Mouse (Mus musculus): ENCODE data around the gene Mrap. TPM values are rescaled to one million over a fixed set of nuclear protein-coding genes. Genes with fewer than 3 reads are reported as not detected.

Mrap gene
- polyA plus RNA-seq (2015; fragmentation: Nextera tagmentation; extraction: Ambion mirVana): 0.45 TPM in 1 of 2 replicates, not detected in the other

- Histone ChIP-seq H3K9ac (no peak within 1 kb of the TSS), H3K27me3 (no peaks in the 10 kb centered on the region), H3K4me1 (peaks cover 14% of the 10 kb centered on the region), H3K27ac (no peak within 1 kb of the TSS), H3K36me3 (no peaks in the 10 kb centered on the region), H3K9me3 (no peaks in the 10 kb centered on the region), H3K4me2 (no peak within 1 kb of the TSS), H3K4me3 (no peak within 1 kb of the TSS)
- 83% methylated on average over 26 of the region's 26 CpGs for WGBS
- ATAC-seq (ENCODE audit: insufficient number of reproducible peaks, insufficient read depth, low FRiP score, low TSS enrichment, low read depth): no peak
Observed at GRCm38 (mm10) chr16:90738092-90738956, at the start of gene Mrap. Gene Mrap, plus strand, starts transcription at chr16:90738207.

GRCm38 (mm10) chr16:90692704-90693385, 45.2 kb upstream of the Mrap start:
- H3K4me1 ChIP-seq: peaks cover 5% of the 10 kb centered on the region; the same call in 1 of the 2 replicates
- peak overlapping the region; percentile 16; the same call in 1 of the 2 replicates for H3K27ac ChIP-seq
- no peaks in the 10 kb centered on the region for H3K27me3 ChIP-seq
- no peaks in the 10 kb centered on the region for H3K36me3 ChIP-seq
- H3K9me3 ChIP-seq: no peaks in the 10 kb centered on the region
- ATAC-seq (ENCODE audit: insufficient number of reproducible peaks, insufficient read depth, low FRiP score, low TSS enrichment, low read depth): no peak
- H3K4me3 ChIP-seq: no peak overlapping the region
- no peak overlapping the region for H3K9ac ChIP-seq
- H3K4me2 ChIP-seq: no peak overlapping the region
- WGBS: 65% methylated on average over 15 of the region's 15 CpGs

- Histone ChIP-seq H3K4me3 (no peak overlapping the region), H3K9me3 (no peaks in the 10 kb centered on the region), H3K27me3 (no peaks in the 10 kb centered on the region), H3K27ac (no peak overlapping the region), H3K9ac (no peak overlapping the region), H3K4me2 (no peak overlapping the region), H3K4me1 (peaks cover 5% of the 10 kb centered on the region; the same call in 1 of the 2 replicates), H3K36me3 (no peaks in the 10 kb centered on the region)
- WGBS: 92% methylated on average over 5 of the region's 5 CpGs
- no peak for ATAC-seq (ENCODE audit: insufficient number of reproducible peaks, insufficient read depth, low FRiP score, low TSS enrichment, low read depth)
Observed at GRCm38 (mm10) chr16:90693625-90694024, 44.4 kb upstream of the Mrap start.

GRCm38 (mm10) chr16:90694719-90695118, 43.3 kb upstream of the Mrap start:
- Histone ChIP-seq H3K9me3 (no peaks in the 10 kb centered on the region), H3K4me3 (no peak overlapping the region), H3K27ac (no peak overlapping the region), H3K4me1 (peaks cover 5% of the 10 kb centered on the region; the same call in 1 of the 2 replicates), H3K36me3 (no peaks in the 10 kb centered on the region), H3K9ac (no peak overlapping the region), H3K4me2 (no peak overlapping the region), H3K27me3 (no peaks in the 10 kb centered on the region)
- ATAC-seq (ENCODE audit: insufficient number of reproducible peaks, insufficient read depth, low FRiP score, low TSS enrichment, low read depth): no peak
- 71% methylated on average over 9 of the region's 9 CpGs for WGBS

- H3K4me3 ChIP-seq: no peak overlapping the region
- ATAC-seq (ENCODE audit: insufficient number of reproducible peaks, insufficient read depth, low FRiP score, low TSS enrichment, low read depth): no peak
- H3K27ac ChIP-seq: no peak overlapping the region
- peaks cover 5% of the 10 kb centered on the region; the same call in 1 of the 2 replicates for H3K4me1 ChIP-seq
- H3K36me3 ChIP-seq: no peaks in the 10 kb centered on the region
- 70% methylated on average over 10 of the region's 10 CpGs for WGBS
- H3K9me3 ChIP-seq: no peaks in the 10 kb centered on the region
- H3K9ac ChIP-seq: no peak overlapping the region
- no peaks in the 10 kb centered on the region for H3K27me3 ChIP-seq
- H3K4me2 ChIP-seq: no peak overlapping the region
Observed at GRCm38 (mm10) chr16:90695121-90695520, 42.9 kb upstream of the Mrap start.

- Histone ChIP-seq H3K4me3 (no peak overlapping the region), H3K4me1 (peaks cover 5% of the 10 kb centered on the region; the same call in 1 of the 2 replicates), H3K27ac (no peak overlapping the region), H3K9me3 (no peaks in the 10 kb centered on the region), H3K4me2 (no peak overlapping the region), H3K36me3 (no peaks in the 10 kb centered on the region), H3K27me3 (no peaks in the 10 kb centered on the region), H3K9ac (no peak overlapping the region)
- no peak for ATAC-seq (ENCODE audit: insufficient number of reproducible peaks, insufficient read depth, low FRiP score, low TSS enrichment, low read depth)
- 81% methylated on average over 9 of the region's 9 CpGs for WGBS
Observed at GRCm38 (mm10) chr16:90696306-90696705, 41.7 kb upstream of the Mrap start.

- no peaks in the 10 kb centered on the region for H3K27me3 ChIP-seq
- 69% methylated on average over 14 of the region's 14 CpGs for WGBS
- no peaks in the 10 kb centered on the region for H3K9me3 ChIP-seq
- H3K4me2 ChIP-seq: no peak overlapping the region
- H3K27ac ChIP-seq: no peak overlapping the region
- H3K4me3 ChIP-seq: no peak overlapping the region
- no peak for ATAC-seq (ENCODE audit: insufficient number of reproducible peaks, insufficient read depth, low FRiP score, low TSS enrichment, low read depth)
- no peak overlapping the region for H3K9ac ChIP-seq
- no peaks in the 10 kb centered on the region for H3K4me1 ChIP-seq
- no peaks in the 10 kb centered on the region for H3K36me3 ChIP-seq
Observed at GRCm38 (mm10) chr16:90699390-90699789, 38.6 kb upstream of the Mrap start.

- no peaks in the 10 kb centered on the region for H3K36me3 ChIP-seq
- 95% methylated on average over 2 of the region's 2 CpGs for WGBS
- H3K4me3 ChIP-seq: no peak overlapping the region
- no peaks in the 10 kb centered on the region for H3K9me3 ChIP-seq
- no peak overlapping the region for H3K4me2 ChIP-seq
- no peak overlapping the region for H3K9ac ChIP-seq
- H3K4me1 ChIP-seq: no peaks in the 10 kb centered on the region
- no peaks in the 10 kb centered on the region for H3K27me3 ChIP-seq
- H3K27ac ChIP-seq: no peak overlapping the region
- no peak for ATAC-seq (ENCODE audit: insufficient number of reproducible peaks, insufficient read depth, low FRiP score, low TSS enrichment, low read depth)
Observed at GRCm38 (mm10) chr16:90701541-90701940, 36.5 kb upstream of the Mrap start.

GRCm38 (mm10) chr16:90703646-90704045, 34.4 kb upstream of the Mrap start:
- H3K4me3 ChIP-seq: no peak overlapping the region
- H3K9ac ChIP-seq: no peak overlapping the region
- H3K27ac ChIP-seq: no peak overlapping the region
- WGBS: 5% methylated on average over 1 of the region's 1 CpGs
- no peaks in the 10 kb centered on the region for H3K4me1 ChIP-seq
- H3K27me3 ChIP-seq: no peaks in the 10 kb centered on the region
- no peaks in the 10 kb centered on the region for H3K36me3 ChIP-seq
- H3K9me3 ChIP-seq: no peaks in the 10 kb centered on the region
- no peak for ATAC-seq (ENCODE audit: insufficient number of reproducible peaks, insufficient read depth, low FRiP score, low TSS enrichment, low read depth)
- H3K4me2 ChIP-seq: no peak overlapping the region

- H3K9ac ChIP-seq: no peak overlapping the region
- no peaks in the 10 kb centered on the region for H3K9me3 ChIP-seq
- 57% methylated on average over 13 of the region's 13 CpGs for WGBS
- ATAC-seq (ENCODE audit: insufficient number of reproducible peaks, insufficient read depth, low FRiP score, low TSS enrichment, low read depth): no peak
- H3K27ac ChIP-seq: no peak overlapping the region
- H3K4me3 ChIP-seq: no peak overlapping the region
- H3K4me2 ChIP-seq: no peak overlapping the region
- no peaks in the 10 kb centered on the region for H3K27me3 ChIP-seq
- H3K36me3 ChIP-seq: no peaks in the 10 kb centered on the region
- peaks cover 6% of the 10 kb centered on the region for H3K4me1 ChIP-seq
Observed at GRCm38 (mm10) chr16:90704161-90704825, 33.7 kb upstream of the Mrap start.

GRCm38 (mm10) chr16:90706279-90706678, 31.7 kb upstream of the Mrap start:
- Histone ChIP-seq H3K4me3 (no peak overlapping the region), H3K4me1 (peaks cover 25% of the 10 kb centered on the region), H3K9me3 (no peaks in the 10 kb centered on the region), H3K9ac (no peak overlapping the region), H3K27ac (no peak overlapping the region), H3K36me3 (no peaks in the 10 kb centered on the region), H3K4me2 (no peak overlapping the region), H3K27me3 (no peaks in the 10 kb centered on the region)
- ATAC-seq (ENCODE audit: insufficient number of reproducible peaks, insufficient read depth, low FRiP score, low TSS enrichment, low read depth): no peak
- 28% methylated on average over 3 of the region's 3 CpGs for WGBS

All from embryonic facial prominence, embryonic 13.5 days (tissue).